Mouse (Mus musculus) testis, adult 2 months (tissue): ENCODE measurements at regions not wholly inside any gene's neighbourhood (a gene's known extent, or its start where the extent isn't known, plus 50 kb on each side); places are given as distances from the start of the nearest gene placed in this dataset.

Experiments used
- CTCF ChIP-seq: fragments of 200-500 bp; IDR thresholded peaks from 2 replicates; pipeline ENCODE4 v1.5.1; 2012; ENCODE audit warnings: low read depth, mild to moderate bottlenecking, inconsistent platforms, low read length, moderate library complexity; ENCODE audit not compliant: control insufficient read depth, insufficient read depth, insufficient replicate concordance
- POLR2A ChIP-seq: fragments of 200-500 bp; IDR thresholded peaks from 2 replicates; pipeline ENCODE4 v1.6.1; 2012; ENCODE audit warnings: low read depth, mild to moderate bottlenecking, inconsistent platforms, low read length, moderate library complexity; ENCODE audit not compliant: control insufficient read depth

GRCm38 (mm10) chr8:24338694-24339093 lies 387.0 kb downstream of the Adam3 start:
- no peak for TF ChIP-seq CTCF
- TF ChIP-seq POLR2A = no peak
